Mouse (Mus musculus) monocyte, adult 5-6 weeks (primary cell): ENCODE results near the gene Zfp169. TPM values are rescaled to one million over a fixed set of nuclear protein-coding genes. Genes with fewer than 3 reads are reported as not detected.

Experiments
- total RNA-seq: library from RNA; stranded (forward); fragments of 200-1000, 200-491, 200-594 nt; gene quantifications from 3 replicates; pipeline ENCODE4 v1.2.3, GENCODE M21; 2017

The Zfp169 gene
- total RNA-seq, 1 experiment from 2014 or later = 8.3 TPM

Other genes starting within 250 kb of the Zfp169 start
- 0.95 to 1.7 TPM (median 1.3 TPM) in 3 replicates for gene A830005F24Rik, start 119 bp upstream of the Zfp169 start, total RNA-seq
- 1.3 to 2.7 TPM (median 1.5 TPM) in 3 replicates for gene Ptpdc1, start 112.2 kb upstream of the Zfp169 start, total RNA-seq
- not detected in 3 replicates for gene Barx1, start 149.5 kb upstream of the Zfp169 start, total RNA-seq